Mouse (Mus musculus) olfactory bulb, adult 2 months (tissue): ENCODE data around the gene Gm49325.
"Not testable (repeated sequence)": the region's sequence is repeated elsewhere in the genome, so short reads cannot be mapped to it uniquely, and the experiment has no call there.

ENCODE experiments used
- CTCF ChIP-seq: fragments of 200-500 bp; IDR thresholded peaks from 2 replicates; pipeline ENCODE4 v1.5.1; 2012; ENCODE audit warnings: low read depth, mild to moderate bottlenecking, low read length, moderate library complexity; ENCODE audit not compliant: insufficient read depth
- POLR2A ChIP-seq: fragments of 200-500 bp; IDR thresholded peaks from 2 replicates; pipeline ENCODE4 v1.6.1; 2012; ENCODE audit warnings: mild to moderate bottlenecking, low read depth, low read length, moderate library complexity; ENCODE audit not compliant: insufficient read depth

- TF ChIP-seq CTCF, POLR2A: not testable (repeated sequence)
These were observed 84.4 kb downstream of the Gm49325 start, which contains the start of gene Gm19402 for GRCm38 (mm10) chr10:77690356-77690807.
